Mouse (Mus musculus): Measurements from ENCODE around the gene Ankrd13a. TPM values are rescaled to one million over a fixed set of nuclear protein-coding genes. Genes with fewer than 3 reads are reported as not detected.
A peak's percentile ranks its signal among the peaks of the same experiment; 100 is the strongest.

Gene Ankrd13a
- polyA plus RNA-seq, 1 experiment: not detected

- 91% methylated on average over 5 of the region's 5 CpGs for WGBS
- Histone ChIP-seq H3K27ac (ENCODE audit: insufficient read depth, low read depth, low read length) (no peak overlapping the region), H3K4me1 (ENCODE audit: control insufficient read depth, insufficient read depth, low read length) (no peaks in the 10 kb centered on the region), H3K4me3 (ENCODE audit: insufficient read depth, low read depth, low read length) (no peak overlapping the region)
- no peak for TF ChIP-seq CTCF (IDR thresholded peaks at IDR 0.05; ENCODE audit: insufficient read depth, low read depth, low read length)
- no peak for TF ChIP-seq POLR2A (IDR thresholded peaks at IDR 0.05; ENCODE audit: insufficient read depth, low read depth, low read length)
Measured at GRCm38 (mm10) chr5:114759536-114760090, 14.9 kb upstream of the Ankrd13a start.

GRCm38 (mm10) chr5:114761980-114762379 is 12.5 kb upstream of the Ankrd13a start:
- WGBS: 77% methylated on average over 8 of the region's 8 CpGs
- TF ChIP-seq CTCF (IDR thresholded peaks at IDR 0.05; ENCODE audit: insufficient read depth, low read depth, low read length): no peak
- no peak for TF ChIP-seq POLR2A (IDR thresholded peaks at IDR 0.05; ENCODE audit: insufficient read depth, low read depth, low read length)
- H3K4me3 ChIP-seq (ENCODE audit: insufficient read depth, low read depth, low read length): no peak overlapping the region
- no peak overlapping the region for H3K27ac ChIP-seq (ENCODE audit: insufficient read depth, low read depth, low read length)
- H3K4me1 ChIP-seq (ENCODE audit: control insufficient read depth, insufficient read depth, low read length): peaks cover 8% of the 10 kb centered on the region; the same call in 1 of the 2 replicates

GRCm38 (mm10) chr5:114764812-114765735 is 9.4 kb upstream of the Ankrd13a start:
- WGBS: 70% methylated on average over 18 of the region's 18 CpGs
- Histone ChIP-seq H3K27ac (ENCODE audit: insufficient read depth, low read depth, low read length) (no peak overlapping the region), H3K4me1 (ENCODE audit: control insufficient read depth, insufficient read depth, low read length) (peaks cover 15% of the 10 kb centered on the region; the same call in 1 of the 2 replicates), H3K4me3 (ENCODE audit: insufficient read depth, low read depth, low read length) (no peak overlapping the region)
- TF ChIP-seq CTCF (IDR thresholded peaks at IDR 0.05; ENCODE audit: insufficient read depth, low read depth, low read length) (no peak), POLR2A (IDR thresholded peaks at IDR 0.05; ENCODE audit: insufficient read depth, low read depth, low read length) (no peak)

- H3K27ac ChIP-seq (ENCODE audit: insufficient read depth, low read depth, low read length): no peak overlapping the region
- no peak overlapping the region for H3K4me3 ChIP-seq (ENCODE audit: insufficient read depth, low read depth, low read length)
- H3K4me1 ChIP-seq (ENCODE audit: control insufficient read depth, insufficient read depth, low read length): peaks cover 15% of the 10 kb centered on the region; the same call in 1 of the 2 replicates
- 90% methylated on average over 8 of the region's 8 CpGs for WGBS
- TF ChIP-seq CTCF (IDR thresholded peaks at IDR 0.05; ENCODE audit: insufficient read depth, low read depth, low read length) (no peak), POLR2A (IDR thresholded peaks at IDR 0.05; ENCODE audit: insufficient read depth, low read depth, low read length) (no peak)
Measured at GRCm38 (mm10) chr5:114766686-114767085, 7.8 kb upstream of the Ankrd13a start.

- no peak overlapping the region for H3K27ac ChIP-seq (ENCODE audit: insufficient read depth, low read depth, low read length)
- 83% methylated on average over 7 of the region's 7 CpGs for WGBS
Measured at GRCm38 (mm10) chr5:114767185-114767584, 7.3 kb upstream of the Ankrd13a start.

GRCm38 (mm10) chr5:114769786-114770185 is 4.7 kb upstream of the Ankrd13a start:
- Histone ChIP-seq H3K4me3 (ENCODE audit: insufficient read depth, low read depth, low read length) (no peak overlapping the region), H3K27ac (ENCODE audit: insufficient read depth, low read depth, low read length) (no peak overlapping the region), H3K4me1 (ENCODE audit: control insufficient read depth, insufficient read depth, low read length) (peaks cover 18% of the 10 kb centered on the region; the same call in 1 of the 2 replicates)
- TF ChIP-seq CTCF (IDR thresholded peaks at IDR 0.05; ENCODE audit: insufficient read depth, low read depth, low read length) (no peak), POLR2A (IDR thresholded peaks at IDR 0.05; ENCODE audit: insufficient read depth, low read depth, low read length) (no peak)
- WGBS: 87% methylated on average over 8 of the region's 8 CpGs

More at GRCm38 (mm10) chr5:114767185-114767584, 7.3 kb upstream of the Ankrd13a start:
- no peak for TF ChIP-seq POLR2A (IDR thresholded peaks at IDR 0.05; ENCODE audit: insufficient read depth, low read depth, low read length)
- no peak for TF ChIP-seq CTCF (IDR thresholded peaks at IDR 0.05; ENCODE audit: insufficient read depth, low read depth, low read length)
- Histone ChIP-seq H3K4me3 (ENCODE audit: insufficient read depth, low read depth, low read length) (no peak overlapping the region), H3K4me1 (ENCODE audit: control insufficient read depth, insufficient read depth, low read length) (peaks cover 18% of the 10 kb centered on the region; the same call in 1 of the 2 replicates)

GRCm38 (mm10) chr5:114771796-114772195 is 2.7 kb upstream of the Ankrd13a start:
- H3K4me1 ChIP-seq (ENCODE audit: control insufficient read depth, insufficient read depth, low read length): peaks cover 11% of the 10 kb centered on the region
- no peak for TF ChIP-seq CTCF (IDR thresholded peaks at IDR 0.05; ENCODE audit: insufficient read depth, low read depth, low read length)
- TF ChIP-seq POLR2A (IDR thresholded peaks at IDR 0.05; ENCODE audit: insufficient read depth, low read depth, low read length): no peak
- 0 out of 2 replicates have a peak overlapping the region, but pooled peaks have one; percentile 9 for H3K4me3 ChIP-seq (ENCODE audit: insufficient read depth, low read depth, low read length)
- 30% methylated on average over 8 of the region's 8 CpGs for WGBS
- H3K27ac ChIP-seq (ENCODE audit: insufficient read depth, low read depth, low read length): no peak overlapping the region; the same call in 1 of the 2 replicates

GRCm38 (mm10) chr5:114772456-114773203 is 1.8 kb upstream of the Ankrd13a start:
- under 1% methylated on average over 36 of the region's 57 CpGs for WGBS
- Histone ChIP-seq H3K27ac (ENCODE audit: insufficient read depth, low read depth, low read length) (peak overlapping the region; percentile 16; the same call in 1 of the 2 replicates), H3K4me3 (ENCODE audit: insufficient read depth, low read depth, low read length) (peak overlapping the region; percentile 90), H3K4me1 (ENCODE audit: control insufficient read depth, insufficient read depth, low read length) (peaks cover 12% of the 10 kb centered on the region)
- no peak for TF ChIP-seq CTCF (IDR thresholded peaks at IDR 0.05; ENCODE audit: insufficient read depth, low read depth, low read length)
- TF ChIP-seq POLR2A (IDR thresholded peaks at IDR 0.05; ENCODE audit: insufficient read depth, low read depth, low read length): no peak

Data from olfactory bulb, adult 2 months (tissue).